Mouse (Mus musculus): ENCODE results near the gene Dnm1l. TPM values are rescaled to one million over a fixed set of nuclear protein-coding genes. Genes with fewer than 3 reads are reported as not detected.

The Dnm1l gene
- polyA plus RNA-seq, 1 experiment from 2014 or later, result 43.5 TPM

DNA sequence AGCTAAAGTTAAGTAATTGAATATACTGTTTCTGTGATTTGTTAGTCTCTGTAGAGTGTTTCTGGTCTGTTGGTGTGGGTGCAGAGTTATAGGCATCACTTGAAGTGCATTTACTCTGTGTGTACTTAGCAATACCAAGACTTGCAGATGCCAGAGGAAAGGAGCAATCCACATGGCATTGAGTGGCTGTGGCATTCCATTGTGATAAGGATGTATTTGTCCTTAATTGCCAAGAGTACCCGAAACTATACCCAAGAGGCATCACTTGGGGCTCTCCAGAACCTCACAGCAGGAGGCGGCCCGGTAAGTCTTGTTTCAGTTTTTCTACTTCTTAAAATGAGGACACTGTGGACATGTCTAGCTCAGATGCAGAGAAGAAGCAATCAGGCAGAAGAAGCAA lies 96.3 kb downstream of the Dnm1l start:
- H3K4me2 ChIP-seq (replicated peaks; ENCODE audit: low read depth), result no peak overlapping the region
- TF ChIP-seq CTCF (IDR thresholded peaks at IDR 0.05; ENCODE audit: low read depth), result no peak

More for the DNA sequence above, 96.3 kb downstream of the Dnm1l start:
- no peak for ATAC-seq
- Histone ChIP-seq H3K36me3 (ENCODE audit: control insufficient read depth, insufficient read depth) (peaks cover 13% of the 10 kb centered on the region; the same call in 1 of the 2 replicates), H3K4me3 (ENCODE audit: low read depth, low read length) (no peak overlapping the region), H3K9ac (ENCODE audit: low read depth, low read length) (no peak overlapping the region), H3K9me3 (ENCODE audit: control insufficient read depth) (no peaks in the 10 kb centered on the region), H3K27me3 (replicated peaks; ENCODE audit: control insufficient read depth, insufficient read depth, low read length) (no peaks in the 10 kb centered on the region), H3K4me1 (replicated peaks; ENCODE audit: control insufficient read depth, insufficient read depth, low read length) (no peaks in the 10 kb centered on the region), H3K27ac (ENCODE audit: low read depth, low read length) (no peak overlapping the region)
- WGBS, result 89% methylated on average over 3 of the region's 3 CpGs

Other genes with a start within 250 kb of the Dnm1l start
- gene Pkp2, start 145.6 kb downstream of the Dnm1l start, polyA plus RNA-seq (2015; fragmentation: Nextera tagmentation; extraction: Ambion mirVana), result 14.9 and 15.5 TPM in 2 replicates
- 15.4 and 18.3 TPM in 2 replicates for gene Yars2, start 56.0 kb downstream of the Dnm1l start, polyA plus RNA-seq (2015; fragmentation: Nextera tagmentation; extraction: Ambion mirVana)
- gene Fgd4, start 241.6 kb upstream of the Dnm1l start, polyA plus RNA-seq (2015; fragmentation: Nextera tagmentation; extraction: Ambion mirVana), result 6.9 and 8.7 TPM in 2 replicates